Mouse (Mus musculus): ENCODE measurements at regions not wholly inside any gene's neighbourhood (a gene's known extent, or its start where the extent isn't known, plus 50 kb on each side); places are given as distances from the start of the nearest gene placed in this dataset.

DNA sequence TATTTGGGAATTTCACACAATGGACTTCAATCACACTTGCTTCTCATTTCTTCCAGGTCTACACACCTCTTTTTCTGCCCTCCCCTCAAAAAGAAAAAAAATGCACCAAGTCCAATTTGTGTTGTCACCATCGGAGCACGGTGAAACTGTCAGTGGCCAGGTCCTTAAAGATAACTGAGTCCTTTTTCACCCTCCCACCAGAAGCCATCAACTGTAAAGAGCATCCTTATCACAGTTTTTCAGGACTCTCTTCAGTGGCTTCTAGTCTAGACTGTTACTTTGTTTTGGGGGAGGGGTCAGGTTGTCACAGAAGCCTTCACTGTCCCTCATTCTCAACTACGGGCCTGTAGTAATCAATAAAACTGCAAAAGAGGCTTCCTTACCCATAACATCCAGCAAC, 91.5 kb upstream of the Zdhhc15 start:
- Histone ChIP-seq H3K4me2 (ENCODE audit: low read depth, low read length) (no peak overlapping the region), H3K36me3 (replicated peaks; ENCODE audit: control insufficient read depth, insufficient read depth, low read depth, low read length) (no peaks in the 10 kb centered on the region), H3K4me3 (ENCODE audit: low read depth, low read length) (no peak overlapping the region), H3K9ac (replicated peaks; ENCODE audit: low read length) (no peak overlapping the region), H3K9me3 (replicated peaks; ENCODE audit: control insufficient read depth, low read length) (no peaks in the 10 kb centered on the region), H3K27ac (replicated peaks; ENCODE audit: low read depth, low read length) (no peak overlapping the region), H3K27me3 (ENCODE audit: control insufficient read depth, insufficient read depth, low read length) (no peaks in the 10 kb centered on the region), H3K4me1 (ENCODE audit: control insufficient read depth, insufficient read depth, low read length) (no peaks in the 10 kb centered on the region)
- ATAC-seq (replicated peaks; ENCODE audit: insufficient number of reproducible peaks, low FRiP score, low TSS enrichment, low read depth) (no peak), DNase-seq (ENCODE audit: low spot score) (no peak)
- 88% methylated on average over 3 of the region's 3 CpGs for WGBS

DNA sequence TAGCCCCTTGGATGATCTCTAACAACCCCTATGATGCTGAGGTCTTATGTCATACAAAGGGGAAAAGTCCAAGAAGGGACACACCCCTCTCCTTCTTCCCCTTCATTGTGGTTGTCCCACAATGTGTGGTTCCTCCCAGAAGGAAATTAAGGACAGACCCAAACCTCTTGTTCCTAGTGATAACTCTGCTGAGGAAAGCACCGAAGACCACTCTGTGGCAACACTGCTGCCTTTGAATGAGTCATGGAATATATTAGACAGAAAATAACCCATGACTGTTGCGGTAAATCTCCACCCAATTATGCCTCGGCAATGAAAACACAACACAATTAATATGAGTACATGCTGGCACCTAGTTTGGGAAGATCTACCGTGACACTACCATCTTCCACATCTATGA, 89.4 kb upstream of the Zdhhc15 start:
- Histone ChIP-seq H3K4me2 (ENCODE audit: low read depth, low read length) (no peak overlapping the region), H3K4me3 (ENCODE audit: low read depth, low read length) (no peak overlapping the region), H3K4me1 (ENCODE audit: control insufficient read depth, insufficient read depth, low read length) (no peaks in the 10 kb centered on the region), H3K9me3 (replicated peaks; ENCODE audit: control insufficient read depth, low read length) (no peaks in the 10 kb centered on the region), H3K27ac (replicated peaks; ENCODE audit: low read depth, low read length) (no peak overlapping the region), H3K27me3 (ENCODE audit: control insufficient read depth, insufficient read depth, low read length) (no peaks in the 10 kb centered on the region), H3K36me3 (replicated peaks; ENCODE audit: control insufficient read depth, insufficient read depth, low read depth, low read length) (no peaks in the 10 kb centered on the region), H3K9ac (replicated peaks; ENCODE audit: low read length) (no peak overlapping the region)
- WGBS = 89% methylated on average over 4 of the region's 4 CpGs
- DNase-seq (ENCODE audit: low spot score) (no peak), ATAC-seq (replicated peaks; ENCODE audit: insufficient number of reproducible peaks, low FRiP score, low TSS enrichment, low read depth) (no peak)

DNA sequence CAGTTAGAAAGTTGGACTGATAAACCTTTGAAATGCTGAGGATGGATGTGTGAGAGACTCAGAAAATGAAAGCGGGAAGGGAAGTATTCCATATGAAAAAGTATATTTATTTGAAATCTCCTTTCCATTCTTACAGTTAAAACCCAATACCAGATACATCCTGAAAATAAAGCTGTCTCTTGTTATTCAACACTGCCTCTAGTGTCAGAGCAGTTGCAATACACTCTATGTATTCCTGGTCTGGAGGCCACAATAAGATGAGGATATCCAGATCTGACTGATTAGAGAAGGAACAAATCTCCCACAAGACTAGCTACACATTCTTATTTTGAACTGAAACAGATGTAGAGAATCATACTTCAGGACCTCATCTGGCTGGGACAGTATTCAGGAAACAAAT, 78.5 kb upstream of the Zdhhc15 start:
- DNase-seq (ENCODE audit: low spot score) = peak; percentile 3
- 77% methylated on average over 1 of the region's 1 CpGs for WGBS
- Histone ChIP-seq H3K9me3 (replicated peaks; ENCODE audit: control insufficient read depth, low read length) (no peaks in the 10 kb centered on the region), H3K27ac (replicated peaks; ENCODE audit: low read depth, low read length) (no peak overlapping the region), H3K4me1 (ENCODE audit: control insufficient read depth, insufficient read depth, low read length) (no peaks in the 10 kb centered on the region), H3K27me3 (ENCODE audit: control insufficient read depth, insufficient read depth, low read length) (no peaks in the 10 kb centered on the region), H3K36me3 (replicated peaks; ENCODE audit: control insufficient read depth, insufficient read depth, low read depth, low read length) (no peaks in the 10 kb centered on the region), H3K4me2 (ENCODE audit: low read depth, low read length) (no peak overlapping the region), H3K4me3 (ENCODE audit: low read depth, low read length) (no peak overlapping the region), H3K9ac (replicated peaks; ENCODE audit: low read length) (no peak overlapping the region)
- no peak for ATAC-seq (replicated peaks; ENCODE audit: insufficient number of reproducible peaks, low FRiP score, low TSS enrichment, low read depth)
